Mouse (Mus musculus): ENCODE results near the gene Arl2. TPM values are rescaled to one million over a fixed set of nuclear protein-coding genes. Genes with fewer than 3 reads are reported as not detected.
A peak's percentile ranks its signal among the peaks of the same experiment; 100 is the strongest.

Gene Arl2
- total RNA-seq, 2 experiments from 2014 or later: 74.2 to 82.3 TPM

DNA sequence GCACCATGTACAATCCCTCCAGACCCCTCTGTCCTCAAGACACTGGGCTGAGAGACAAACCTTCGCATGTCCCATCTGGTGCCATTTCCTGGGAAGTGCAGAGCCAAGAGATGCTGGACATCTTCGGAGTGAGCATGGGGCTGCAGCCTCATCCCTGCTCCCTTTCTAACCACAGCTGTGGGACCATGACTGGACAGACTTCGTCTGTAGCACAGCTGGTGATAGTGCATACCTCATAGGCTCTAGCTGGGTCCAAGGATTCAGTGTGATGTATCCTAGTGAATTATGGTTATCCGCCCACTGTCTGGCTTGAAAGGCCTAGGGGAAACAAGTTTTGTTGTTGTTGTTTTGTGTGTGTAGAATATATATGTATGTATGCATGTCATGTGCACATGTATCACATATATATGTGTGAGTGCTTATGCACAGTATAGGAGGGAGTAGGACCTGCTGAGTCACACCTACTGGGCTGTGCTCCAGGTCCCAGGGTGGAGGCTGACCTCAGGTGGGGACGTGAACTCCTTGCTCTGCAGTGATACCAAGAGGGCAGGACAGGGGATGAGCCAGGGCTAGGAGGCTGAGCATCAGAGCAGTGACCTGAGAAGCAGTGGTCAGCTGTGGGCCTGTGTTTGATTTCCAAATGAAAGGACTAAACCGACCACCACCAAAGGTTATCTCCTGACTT, 39.0 kb downstream of the Arl2 start:
- TF ChIP-seq CTCF (IDR thresholded peaks at IDR 0.05): no peak
- intact Hi-C loops (cut with DNase I): no loop called here
- Histone ChIP-seq H3K27ac (no peak overlapping the region), H3K4me3 (no peak overlapping the region)
- no peak for DNase-seq (ENCODE audit: extremely low spot score in 1 of 2, low spot score in 2 of 2)

DNA sequence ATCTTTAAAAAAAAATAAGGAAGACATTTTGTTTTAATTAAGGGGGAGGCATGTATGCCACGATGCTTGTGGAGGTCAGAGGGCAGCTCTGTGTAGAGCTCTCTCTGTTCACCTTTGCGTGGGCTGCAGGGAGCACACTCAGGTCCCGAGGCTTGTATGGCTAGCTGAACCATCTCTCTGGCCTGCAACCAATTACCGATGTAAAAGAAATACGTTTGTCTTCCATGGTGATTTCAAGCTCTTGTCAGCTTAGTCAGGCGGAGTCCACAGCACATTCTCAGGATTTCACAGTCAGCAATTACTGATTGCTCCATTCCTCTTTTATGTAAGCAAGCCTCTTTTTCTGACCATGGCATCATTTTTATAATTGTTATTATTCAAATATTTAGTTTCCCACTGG, 40.2 kb downstream of the Arl2 start:
- intact Hi-C loops (cut with DNase I): no loop called here
- no peak overlapping the region for H3K4me3 ChIP-seq
- TF ChIP-seq CTCF (IDR thresholded peaks at IDR 0.05): no peak
- no peak overlapping the region for H3K27ac ChIP-seq
- no peak for DNase-seq (ENCODE audit: extremely low spot score in 1 of 2, low spot score in 2 of 2)

DNA sequence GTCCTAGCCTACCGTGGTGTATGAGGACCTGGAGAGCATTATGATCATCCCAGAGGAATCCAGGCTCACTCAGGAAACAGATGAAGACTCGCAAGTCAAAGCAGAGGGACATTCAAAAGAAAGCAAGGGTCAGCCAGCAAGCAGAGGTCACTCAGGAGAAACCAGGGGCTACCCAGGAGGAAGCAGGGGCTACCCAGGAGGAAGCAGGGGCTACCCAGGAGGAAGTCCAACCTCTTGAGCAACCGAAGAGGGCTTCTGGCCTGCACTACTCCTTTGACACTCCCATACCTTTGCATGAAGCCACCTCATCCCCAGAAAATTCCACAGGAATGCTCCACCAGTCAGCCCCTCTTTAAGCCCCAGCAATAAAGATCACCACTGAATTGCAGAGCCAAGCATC, 43.5 kb downstream of the Arl2 start:
- DNase-seq (ENCODE audit: extremely low spot score in 1 of 2, low spot score in 2 of 2): no peak
- no peak overlapping the region for H3K27ac ChIP-seq
- TF ChIP-seq CTCF (IDR thresholded peaks at IDR 0.05): no peak
- intact Hi-C loops (cut with DNase I): no loop called here
- H3K4me3 ChIP-seq: no peak overlapping the region

DNA sequence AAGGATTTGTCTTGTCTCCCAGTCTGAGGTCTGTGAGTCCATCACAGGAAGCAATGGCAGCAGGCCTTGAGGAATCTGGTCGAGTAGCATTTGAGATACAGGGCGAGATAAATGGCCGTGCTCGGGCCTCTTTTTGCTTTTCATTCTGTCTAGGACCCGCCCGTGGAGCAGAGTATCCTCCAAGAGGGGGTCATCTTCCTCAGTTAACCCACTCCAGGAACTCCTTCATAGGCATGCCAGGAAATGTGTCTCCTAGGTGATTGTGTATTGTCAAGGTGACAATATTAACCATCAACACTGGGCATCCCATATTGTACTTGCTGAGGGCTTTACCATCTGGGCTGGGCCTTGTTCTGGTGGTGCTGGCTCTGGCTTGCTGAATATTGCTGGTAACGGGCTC, 47.2 kb downstream of the Arl2 start, which contains the start of gene AC131692.1:
AC131692.1 (plus strand) TSS at position 301 of the 400 bp plus-strand sequence.
- no peak for TF ChIP-seq CTCF (IDR thresholded peaks at IDR 0.05)
- no peak for DNase-seq (ENCODE audit: extremely low spot score in 1 of 2, low spot score in 2 of 2)
- Histone ChIP-seq H3K4me3 (no peak within 1 kb of the TSS), H3K27ac (no peak within 1 kb of the TSS)
- intact Hi-C loops (cut with DNase I): no loop called here

DNA sequence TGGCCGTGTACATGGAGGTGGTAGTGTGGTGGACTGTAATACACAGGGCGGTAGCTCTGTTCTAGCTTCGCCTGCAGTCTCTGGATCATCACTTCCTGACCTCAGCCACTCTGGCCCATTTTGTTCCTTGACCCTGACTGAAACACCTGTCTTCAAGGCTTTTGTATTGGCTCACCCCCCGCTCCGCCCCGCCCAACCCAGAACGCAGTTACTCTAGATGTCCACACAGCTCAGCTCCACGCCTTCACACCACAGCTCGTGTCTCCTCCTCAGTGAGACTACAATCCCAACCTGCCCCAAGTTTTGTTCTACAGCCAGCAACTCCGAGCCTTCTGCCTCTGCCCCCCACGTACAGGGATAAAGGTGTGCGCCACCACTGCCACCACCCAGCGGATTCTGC, 52.5 kb downstream of the Arl2 start:
- Histone ChIP-seq H3K4me3 (no peak overlapping the region), H3K27ac (no peak overlapping the region)
- intact Hi-C loops (cut with DNase I): loop anchor here (10.0 kb wide), 1 partner anchor 246 kb away; the partner anchor contains the start of gene Men1
- no peak for TF ChIP-seq CTCF (IDR thresholded peaks at IDR 0.05)
- no peak for DNase-seq (ENCODE audit: extremely low spot score in 1 of 2, low spot score in 2 of 2)

DNA sequence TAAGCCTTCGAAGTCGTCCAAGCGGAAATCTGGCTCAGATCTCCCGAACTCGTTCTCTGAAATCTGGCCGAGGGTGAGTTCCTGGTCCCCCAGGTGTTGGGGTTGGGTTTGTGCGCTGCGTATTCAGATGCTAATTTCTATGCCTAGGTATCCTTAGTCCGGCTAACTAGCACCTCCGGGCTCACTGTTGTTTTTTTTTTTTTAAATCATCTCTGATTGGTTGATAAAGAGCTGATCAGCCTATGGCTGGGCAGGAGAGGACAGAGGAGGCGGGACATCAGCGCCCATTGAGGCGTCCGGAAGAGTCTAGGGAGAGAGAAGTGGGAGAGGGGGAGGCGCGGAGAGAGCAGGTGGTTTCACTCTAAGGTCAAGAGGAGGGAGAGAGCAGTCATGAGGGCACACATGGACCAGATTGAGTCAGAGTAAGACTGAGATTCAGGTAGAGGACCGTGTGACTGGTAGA, 55.9 kb downstream of the Arl2 start:
- Histone ChIP-seq H3K4me3 (peak overlapping the region; percentile 70), H3K27ac (no peak overlapping the region)
- intact Hi-C loops (cut with DNase I): loop anchor here (2.0 to 10.0 kb wide), 2 partner anchors 25 to 249 kb away; partner anchors contain the start of genes Men1 and Znhit2
- no peak for DNase-seq (ENCODE audit: extremely low spot score in 1 of 2, low spot score in 2 of 2)
- no peak for TF ChIP-seq CTCF (IDR thresholded peaks at IDR 0.05)

DNA sequence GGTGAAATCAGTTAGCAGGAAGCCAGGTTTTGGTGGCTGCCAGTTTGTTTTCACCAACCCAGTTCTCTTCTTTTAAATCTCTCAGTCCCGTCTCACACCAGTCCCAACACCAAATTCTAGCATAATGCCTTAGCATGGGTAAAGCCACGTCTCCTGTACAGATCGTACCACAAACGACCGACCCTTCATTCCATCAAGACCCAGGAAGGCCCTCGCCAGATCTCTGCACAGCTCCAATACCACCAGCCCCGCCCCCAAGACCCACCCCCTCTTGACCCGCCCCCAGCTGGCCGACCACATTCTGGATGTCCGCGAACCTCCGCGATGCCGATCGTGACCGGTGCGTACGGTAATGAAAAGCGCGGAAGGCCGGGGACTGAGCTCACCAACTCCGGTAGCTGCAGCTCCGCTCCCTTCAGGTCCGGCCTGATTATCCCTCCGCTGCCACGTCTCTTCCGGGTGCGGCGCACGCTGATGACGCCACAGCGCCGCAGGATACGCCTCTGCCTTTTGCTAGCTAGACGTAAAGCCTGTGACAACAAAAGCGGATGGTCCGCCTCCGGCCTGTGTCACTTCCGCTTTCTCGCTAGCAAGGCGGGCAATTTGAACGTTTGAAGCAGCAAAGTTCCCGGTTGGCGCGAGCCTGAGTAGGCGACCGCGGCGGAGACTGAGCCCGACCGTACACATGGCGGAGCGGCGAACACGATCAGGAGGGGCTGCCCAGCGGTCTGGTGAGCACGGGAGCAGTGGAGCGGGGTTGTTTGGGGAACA, 56.7 kb downstream of the Arl2 start, which contains the start of the genes Zfpl1 and Cdca5:
Zfpl1 (minus strand) TSS at position 479 of the 771 bp plus-strand sequence.
Cdca5 (plus strand) TSS at position 506 of the 771 bp plus-strand sequence.
- peak within 1 kb of the TSS; percentile 70 for H3K4me3 ChIP-seq
- intact Hi-C loops (cut with DNase I): loop anchor here (2.0 to 10.0 kb wide), 3 partner anchors 24 to 250 kb away; partner anchors contain the start of genes Men1, Sac3d1 and Znhit2
- DNase-seq (ENCODE audit: extremely low spot score in 1 of 2, low spot score in 2 of 2): peak; percentile 94 to 97
- no peak; the same call in 1 of the 2 replicates for TF ChIP-seq CTCF (IDR thresholded peaks at IDR 0.05)
- peak within 1 kb of the TSS; percentile 22; the same call in 1 of the 2 replicates for H3K27ac ChIP-seq

Other genes starting within 250 kb of the Arl2 start
- gene Tigd3, start 247.4 kb downstream of the Arl2 start, total RNA-seq (2021): 1 to 10 TPM; 4.3 to 4.7 TPM
- gene Dpf2, start 228.5 kb downstream of the Arl2 start, total RNA-seq (2021): 100 to 1,000 TPM in 1 of 2 experiments, 10 to 100 TPM in 1; 94.8 to 100 TPM
- 1 to 10 TPM; 4.7 to 4.9 TPM for gene Cdc42ep2, start 216.7 kb downstream of the Arl2 start, total RNA-seq (2021)
- 1 to 10 TPM; 5.0 to 6.4 TPM for gene Pola2, start 177.3 kb downstream of the Arl2 start, total RNA-seq (2021)
- gene Slc22a20, start 155.4 kb downstream of the Arl2 start, total RNA-seq (2021): not detected
- 10 to 100 TPM; 20.8 to 23.1 TPM for gene Capn1, start 125.7 kb downstream of the Arl2 start, total RNA-seq (2021)
- gene Syvn1, start 95.0 kb downstream of the Arl2 start, total RNA-seq (2021): 10 to 100 TPM; 45.7 to 45.8 TPM
- 10 to 100 TPM; 40.9 to 41.3 TPM for gene Mrpl49, start 83.8 kb downstream of the Arl2 start, total RNA-seq (2021)
- gene Fau, start 83.7 kb downstream of the Arl2 start, total RNA-seq (2021): 100 to 1,000 TPM; 663 to 678 TPM
- 10 to 100 TPM; 33.9 to 39.1 TPM for gene Znhit2, start 80.4 kb downstream of the Arl2 start, total RNA-seq (2021)
- 10 to 100 TPM; 26.9 to 30.4 TPM for gene Tm7sf2, start 73.2 kb downstream of the Arl2 start, total RNA-seq (2021)
- 100 to 1,000 TPM in 1 of 2 experiments, 10 to 100 TPM in 1; 85.3 to 101 TPM for gene Vps51, start 64.3 kb downstream of the Arl2 start, total RNA-seq (2021)
- not detected for gene Tmem262, start 61.5 kb downstream of the Arl2 start, total RNA-seq (2021)
- under 1 TPM in 1 of 2 experiments, not detected in 1; 0.54 TPM for gene Gm28374, start 59.3 kb downstream of the Arl2 start, total RNA-seq (2021)
- 10 to 100 TPM; 41.8 to 45.8 TPM for gene Zfpl1, start 56.6 kb downstream of the Arl2 start, total RNA-seq (2021)
- not detected for gene Cdca5, start 56.6 kb downstream of the Arl2 start, total RNA-seq (2021)
- not detected for gene AC131692.1, start 47.1 kb downstream of the Arl2 start, total RNA-seq (2021)
- gene Naaladl1, start 35.8 kb downstream of the Arl2 start, total RNA-seq (2021): not detected
- gene Sac3d1, start 22.9 kb downstream of the Arl2 start, total RNA-seq (2021): 10 to 100 TPM; 19.3 to 22.4 TPM
- gene Snx15, start 13.2 kb downstream of the Arl2 start, total RNA-seq (2021): 10 to 100 TPM; 41.9 to 43.1 TPM
- under 1 TPM; 0.26 to 0.84 TPM for gene Batf2, start 565 bp downstream of the Arl2 start, total RNA-seq (2021)
- gene Majin, start 42.8 kb upstream of the Arl2 start, total RNA-seq (2021): not detected
- not detected for gene Gpha2, start 84.8 kb upstream of the Arl2 start, total RNA-seq (2021)
- 100 to 1,000 TPM; 149 to 158 TPM for gene Ppp2r5b, start 94.3 kb upstream of the Arl2 start, total RNA-seq (2021)
- gene Atg2a, start 100.1 kb upstream of the Arl2 start, total RNA-seq (2021): 10 to 100 TPM; 37.4 to 40.1 TPM
- gene Ehd1, start 135.2 kb upstream of the Arl2 start, total RNA-seq (2021): 10 to 100 TPM; 36.4 to 43.5 TPM
- 1 to 10 TPM; 3.4 to 4.1 TPM for gene Cdc42bpg, start 164.9 kb upstream of the Arl2 start, total RNA-seq (2021)
- 10 to 100 TPM; 64.7 to 72.5 TPM for gene Men1, start 193.4 kb upstream of the Arl2 start, total RNA-seq (2021)
- 100 to 1,000 TPM in 1 of 2 experiments, 10 to 100 TPM in 1; 94.9 to 108 TPM for gene Map4k2, start 199.6 kb upstream of the Arl2 start, total RNA-seq (2021)
- 100 to 1,000 TPM; 208 to 212 TPM for gene Sf1, start 222.1 kb upstream of the Arl2 start, total RNA-seq (2021)
- gene Pygm, start 242.9 kb upstream of the Arl2 start, total RNA-seq (2021): 10 to 100 TPM; 28.4 to 32.7 TPM